Mouse (Mus musculus): ENCODE results near the gene Adamtsl1.

Gene Adamtsl1

GRCm38 (mm10) chr4:85783768-85784379 is 269.9 kb downstream of the Adamtsl1 start:
- ATAC-seq (ENCODE audit: insufficient number of reproducible peaks, low FRiP score, low TSS enrichment), result no peak

- ATAC-seq (ENCODE audit: insufficient number of reproducible peaks, low FRiP score, low TSS enrichment), result no peak
These were observed 270.5 kb downstream of the Adamtsl1 start for GRCm38 (mm10) chr4:85784428-85784827.

DNA sequence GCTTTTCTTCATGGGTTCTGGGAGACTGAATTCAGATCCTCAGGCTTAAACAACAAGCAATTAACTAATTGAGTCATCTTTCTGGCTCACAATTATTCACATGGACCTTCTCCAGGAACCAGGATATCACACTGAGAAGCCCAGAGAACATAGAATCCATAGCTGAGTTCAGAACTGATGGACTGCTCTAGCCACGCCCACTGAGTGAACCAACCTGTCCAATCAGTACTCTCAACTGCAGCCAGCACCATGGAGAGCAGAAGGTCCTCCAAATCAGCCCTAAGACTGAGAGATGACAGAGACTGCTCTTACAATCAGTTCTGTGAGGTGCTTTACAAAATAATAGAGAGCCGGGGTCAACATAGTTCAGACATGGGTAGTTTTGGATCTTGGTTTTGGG is 276.3 kb downstream of the Adamtsl1 start:
- ATAC-seq (ENCODE audit: insufficient number of reproducible peaks, low FRiP score, low TSS enrichment), result no peak

- ATAC-seq (ENCODE audit: insufficient number of reproducible peaks, low FRiP score, low TSS enrichment), result peak; percentile 97
These were observed 287.8 kb downstream of the Adamtsl1 start for GRCm38 (mm10) chr4:85801805-85802204.

GRCm38 (mm10) chr4:85814418-85814817 is 300.4 kb downstream of the Adamtsl1 start:
- ATAC-seq (ENCODE audit: insufficient number of reproducible peaks, low FRiP score, low TSS enrichment), result no peak

DNA sequence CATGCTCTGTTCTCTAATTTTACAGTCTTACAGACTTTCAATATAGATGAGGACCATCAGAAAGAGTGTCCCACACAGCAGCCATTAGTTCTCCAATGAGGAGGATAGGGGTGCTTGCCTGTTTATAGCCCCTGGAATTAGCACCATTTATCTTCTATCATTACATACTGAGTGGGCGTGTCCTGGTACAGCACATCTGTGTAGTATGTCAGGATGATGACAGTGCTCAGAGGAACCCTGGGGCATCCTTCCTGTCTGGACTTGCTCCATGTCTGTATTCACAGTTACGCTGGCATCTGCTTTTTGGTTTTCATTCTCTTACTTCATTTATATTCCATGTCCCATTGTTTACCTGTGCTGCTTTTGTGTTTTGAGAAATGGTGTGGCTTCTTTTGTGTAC is 304.5 kb downstream of the Adamtsl1 start:
- no peak for ATAC-seq (ENCODE audit: insufficient number of reproducible peaks, low FRiP score, low TSS enrichment)

GRCm38 (mm10) chr4:85819169-85819568 is 305.2 kb downstream of the Adamtsl1 start:
- peak; percentile 82 for ATAC-seq (ENCODE audit: insufficient number of reproducible peaks, low FRiP score, low TSS enrichment)

DNA sequence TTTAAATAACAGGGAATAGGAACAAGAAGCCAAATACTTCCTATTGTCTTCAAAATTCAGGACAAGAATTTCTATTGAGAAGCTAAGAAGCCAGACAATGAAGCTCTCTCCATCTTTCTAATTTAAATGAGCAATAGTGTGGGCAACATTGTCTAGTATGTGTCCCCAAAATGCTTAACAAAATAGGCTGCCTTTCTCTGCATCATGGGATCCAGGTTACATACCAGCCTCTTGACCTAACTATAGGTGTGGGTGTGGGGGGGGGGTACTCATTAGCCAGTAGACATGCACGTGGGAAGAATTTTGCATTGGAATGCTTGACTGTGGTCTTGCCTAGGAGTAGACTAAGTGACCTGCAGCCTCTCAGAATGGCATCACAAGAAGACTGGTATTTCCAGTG is 305.9 kb downstream of the Adamtsl1 start:
- no peak for ATAC-seq (ENCODE audit: insufficient number of reproducible peaks, low FRiP score, low TSS enrichment)

DNA sequence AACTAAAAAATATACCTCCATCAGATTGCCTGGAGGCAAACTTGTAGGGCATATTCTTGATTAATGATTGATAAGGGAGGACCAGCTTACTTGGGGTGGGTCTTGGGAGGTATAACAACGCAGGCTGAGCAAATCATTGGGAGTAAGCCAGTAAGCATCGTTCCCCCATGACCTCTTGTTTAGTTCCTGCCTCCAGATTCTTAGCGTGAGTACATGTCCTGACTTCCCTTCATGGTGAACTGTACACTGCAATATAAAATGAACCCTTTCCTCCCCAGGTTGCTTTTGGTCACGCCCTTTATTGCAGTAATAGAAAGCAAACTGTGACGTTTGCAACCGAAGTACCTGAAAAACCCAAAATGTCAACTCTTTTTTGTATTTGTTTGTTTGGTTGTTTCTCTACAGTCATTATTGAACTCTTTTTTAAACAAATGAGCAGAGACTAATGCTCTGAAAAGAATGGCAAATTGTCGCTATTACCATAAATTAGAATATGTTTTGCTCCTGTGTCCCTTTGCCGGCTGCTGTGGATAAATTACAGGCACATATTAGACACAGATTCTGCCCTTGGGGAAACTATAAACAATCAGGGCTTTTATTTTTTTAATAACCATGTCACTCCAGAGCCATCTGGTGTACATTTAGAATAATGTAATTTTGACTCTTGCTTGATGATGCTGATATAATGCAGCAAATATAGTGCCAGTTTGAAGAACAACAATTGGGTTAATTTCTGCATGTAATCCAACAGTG is 310.2 kb downstream of the Adamtsl1 start:
- ATAC-seq (ENCODE audit: insufficient number of reproducible peaks, low FRiP score, low TSS enrichment), result no peak

DNA sequence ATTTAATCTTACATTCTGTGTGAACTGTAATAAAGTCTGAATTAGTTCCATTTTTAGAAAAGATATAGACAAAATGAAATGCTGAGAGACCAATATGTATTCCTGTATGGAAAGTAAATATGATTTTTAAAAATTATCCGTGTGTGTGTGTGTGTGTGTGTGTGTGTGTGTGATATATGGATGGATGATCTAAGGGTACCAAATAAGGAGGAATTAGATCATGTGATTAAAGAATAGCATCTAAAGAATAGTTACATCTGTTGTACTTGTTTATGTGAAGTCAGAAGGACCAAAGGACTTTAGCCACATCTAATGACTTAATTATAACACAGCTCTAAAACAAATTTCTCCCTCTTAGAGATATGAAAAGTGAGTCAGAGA is 310.7 kb downstream of the Adamtsl1 start:
- ATAC-seq (ENCODE audit: insufficient number of reproducible peaks, low FRiP score, low TSS enrichment), result no peak

- no peak for ATAC-seq (ENCODE audit: insufficient number of reproducible peaks, low FRiP score, low TSS enrichment)
These were observed 323.1 kb downstream of the Adamtsl1 start for GRCm38 (mm10) chr4:85837058-85837457.

DNA sequence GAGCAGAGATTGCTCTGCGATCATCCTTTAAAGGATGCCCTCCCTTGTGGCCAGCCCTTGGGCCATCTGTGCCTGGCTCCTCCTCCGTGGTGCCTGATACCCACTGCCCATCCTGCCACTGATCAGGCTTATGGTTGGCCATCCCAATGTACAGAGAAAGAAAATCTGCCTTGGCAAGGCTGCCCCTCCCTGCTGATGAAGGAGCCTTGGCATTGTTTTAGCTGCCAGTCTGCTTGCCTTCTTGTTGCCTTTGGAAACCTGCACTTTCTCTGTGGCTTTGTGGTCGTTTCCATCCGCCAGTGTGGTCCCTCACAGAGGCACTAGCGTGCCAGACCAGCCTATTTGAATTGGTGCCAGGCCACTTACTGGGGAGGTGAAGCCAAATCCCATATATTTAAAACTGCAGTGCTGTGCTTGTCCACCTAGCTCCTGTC is 323.6 kb downstream of the Adamtsl1 start:
- ATAC-seq (ENCODE audit: insufficient number of reproducible peaks, low FRiP score, low TSS enrichment), result peak; percentile 76

GRCm38 (mm10) chr4:85838031-85838430 is 324.1 kb downstream of the Adamtsl1 start:
- ATAC-seq (ENCODE audit: insufficient number of reproducible peaks, low FRiP score, low TSS enrichment), result no peak

- ATAC-seq (ENCODE audit: insufficient number of reproducible peaks, low FRiP score, low TSS enrichment), result peak; percentile 80
These were observed 328.1 kb downstream of the Adamtsl1 start for GRCm38 (mm10) chr4:85842113-85842512.

GRCm38 (mm10) chr4:85844381-85844780 is 330.4 kb downstream of the Adamtsl1 start:
- peak; percentile 87 for ATAC-seq (ENCODE audit: insufficient number of reproducible peaks, low FRiP score, low TSS enrichment)

DNA sequence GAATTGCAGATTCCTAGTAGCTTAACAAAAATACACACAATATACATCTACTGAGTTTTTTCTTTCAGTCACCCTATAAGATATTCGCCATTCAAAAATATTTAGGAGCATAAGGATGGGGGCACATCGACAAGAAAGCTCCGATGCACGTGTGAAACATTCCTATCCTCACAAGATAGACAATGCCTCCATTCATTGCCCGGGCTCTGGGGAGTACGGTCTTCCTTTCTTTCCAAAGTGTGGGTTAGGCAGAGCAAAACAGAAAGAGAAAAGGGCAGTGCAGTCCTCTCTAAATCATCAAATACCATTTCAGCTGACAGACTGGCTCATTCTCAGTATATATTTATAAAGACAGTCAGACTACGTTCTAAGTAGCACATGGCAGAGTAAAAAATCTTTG is 332.0 kb downstream of the Adamtsl1 start:
- ATAC-seq (ENCODE audit: insufficient number of reproducible peaks, low FRiP score, low TSS enrichment), result no peak

- ATAC-seq (ENCODE audit: insufficient number of reproducible peaks, low FRiP score, low TSS enrichment), result no peak
These were observed 339.4 kb downstream of the Adamtsl1 start for GRCm38 (mm10) chr4:85853401-85853800.

- no peak for ATAC-seq (ENCODE audit: insufficient number of reproducible peaks, low FRiP score, low TSS enrichment)
These were observed 340.5 kb downstream of the Adamtsl1 start for GRCm38 (mm10) chr4:85854507-85854906.

GRCm38 (mm10) chr4:85879376-85879775 is 365.4 kb downstream of the Adamtsl1 start:
- no peak for ATAC-seq (ENCODE audit: insufficient number of reproducible peaks, low FRiP score, low TSS enrichment)

GRCm38 (mm10) chr4:85881318-85881717 is 367.3 kb downstream of the Adamtsl1 start:
- no peak for ATAC-seq (ENCODE audit: insufficient number of reproducible peaks, low FRiP score, low TSS enrichment)

GRCm38 (mm10) chr4:85884031-85884430 is 370.1 kb downstream of the Adamtsl1 start:
- no peak for ATAC-seq (ENCODE audit: insufficient number of reproducible peaks, low FRiP score, low TSS enrichment)

Data from cerebellum, adult (tissue).